Comparison of ENCODE assay signal across 16 mouse cellular contexts in genomic region chr7:101356868-101357267, GRCm38 (mm10). TPM values are rescaled to one million over a fixed set of nuclear protein-coding genes. Genes with fewer than 3 reads are reported as not detected.
DNase-seq lines count a peak whose midpoint lies in the region; ATAC-seq lines count a peak whose summit lies in the region.
"Had no signal": no experiment of that assay in that cellular context is flagged by ENCODE, and none has a peak within 500 bp of the region (broad histone marks: within the 10 kb centered on the region; RNA-seq: fewer than 3 reads in every experiment).

No protein-coding gene starts in this region.

- H3K9ac ChIP-seq in hindbrain, embryonic 13.5 days: no peak overlapping the region
- H3K9ac ChIP-seq: forebrain, postnatal 0 days; liver, embryonic 14.5 days had no signal

- WGBS in hindbrain, embryonic 10.5 days: 59% methylated on average over 3 of the region's 3 CpGs
- WGBS in hindbrain, embryonic 13.5 days: 63% methylated on average over 3 of the region's 3 CpGs

- peaks cover 23% of the 10 kb centered on the region for H3K4me1 ChIP-seq in hindbrain, embryonic 10.5 days (replicated peaks)
- H3K4me1 ChIP-seq in hindbrain, embryonic 13.5 days (replicated peaks): peaks cover 12% of the 10 kb centered on the region

- H3K27me3 ChIP-seq in hindbrain, embryonic 10.5 days (ENCODE audit: insufficient read depth, poor library complexity, severe bottlenecking): no peaks in the 10 kb centered on the region; the same call in 1 of the 2 replicates
- no peaks in the 10 kb centered on the region for H3K27me3 ChIP-seq in hindbrain, embryonic 13.5 days

- H3K9me3 ChIP-seq in hindbrain, embryonic 10.5 days: no peaks in the 10 kb centered on the region
- no peaks in the 10 kb centered on the region for H3K9me3 ChIP-seq in hindbrain, embryonic 13.5 days

- no peak overlapping the region for H3K4me2 ChIP-seq in hindbrain, embryonic 13.5 days

- no peaks in the 10 kb centered on the region for H3K36me3 ChIP-seq in hindbrain, embryonic 10.5 days
- H3K36me3 ChIP-seq in hindbrain, embryonic 13.5 days: no peaks in the 10 kb centered on the region

- DNase-seq in hindbrain, embryonic 10.5 days (ENCODE audit: low spot score): no peak
- peak; percentile 83 for DNase-seq in 416B (ENCODE audit: low read depth)
- DNase-seq in frontal cortex, postnatal 10 days (ENCODE audit: low spot score in 2 of 2): no peak
- no peak for DNase-seq in gastrocnemius, adult 18-20 months (ENCODE audit: low spot score)
- DNase-seq: cerebellum, adult 2 months; forebrain, postnatal 0 days; gastrocnemius, postnatal 25 days; heart, postnatal 10 days; right cerebral cortex, postnatal 25 days; thymus, postnatal 4 days had no signal

- H3K4me3 ChIP-seq in hindbrain, embryonic 10.5 days: no peak overlapping the region
- H3K4me3 ChIP-seq in hindbrain, embryonic 13.5 days: no peak overlapping the region

- no peak for ATAC-seq in hindbrain, embryonic 13.5 days (ENCODE audit: low FRiP score)
- ATAC-seq in granulocyte monocyte progenitor cell, adult 5-6 weeks (replicated peaks; ENCODE audit: poor library complexity, severe bottlenecking): peak; percentile 49
- ATAC-seq in megakaryocyte, adult 5-6 weeks (ENCODE audit: poor library complexity, severe bottlenecking): peak; percentile 60
- ATAC-seq: CD4-positive, CD25-positive, alpha-beta regulatory T cell, adult 4 months; forebrain, postnatal 0 days had no signal

- peak overlapping the region; percentile 70 for H3K27ac ChIP-seq in hindbrain, embryonic 10.5 days
- no peak overlapping the region for H3K27ac ChIP-seq in hindbrain, embryonic 13.5 days
- H3K27ac ChIP-seq: liver, embryonic 14.5 days had no signal

RNA-seq across cellular contexts. Expression of gene Arap1, which starts 9.0 kb away (rescaled TPM):
- polyA plus RNA-seq in hindbrain, embryonic 10.5 days (2016; fragmentation: Nextera tagmentation; extraction: Ambion mirVana): 14.7 and 19.2 TPM in 2 replicates
- 7.6 and 11.6 TPM in 2 replicates for polyA plus RNA-seq in hindbrain, embryonic 13.5 days (2015; fragmentation: Nextera tagmentation; extraction: Ambion mirVana)
- 59.2 and 81.5 TPM in 2 replicates for total RNA-seq in granulocyte monocyte progenitor cell, adult 5-6 weeks (2014; fragmentation: Nextera tagmentation)
- 27.4 and 64.6 TPM in 2 replicates for total RNA-seq in granulocyte monocyte progenitor cell, adult 5-6 weeks (2017)
- total RNA-seq in megakaryocyte, adult 5-6 weeks (2015): 141 and 152 TPM in 2 replicates
- 211 and 245 TPM in 2 replicates for total RNA-seq in megakaryocyte, adult 5-6 weeks (2017)
- total RNA-seq in gastrocnemius, adult 18-20 months (2021): 10 to 100 TPM; 18.6 to 21.4 TPM

RNA-seq across cellular contexts. Expression of gene Stard10, which starts 40.0 kb away (rescaled TPM):
- 9.8 and 10.4 TPM in 2 replicates for polyA plus RNA-seq in hindbrain, embryonic 10.5 days (2016; fragmentation: Nextera tagmentation; extraction: Ambion mirVana)
- polyA plus RNA-seq in hindbrain, embryonic 13.5 days (2015; fragmentation: Nextera tagmentation; extraction: Ambion mirVana): 9.7 and 10.0 TPM in 2 replicates
- total RNA-seq in granulocyte monocyte progenitor cell, adult 5-6 weeks (2014; fragmentation: Nextera tagmentation): 18.5 and 36.0 TPM in 2 replicates
- 11.8 and 30.5 TPM in 2 replicates for total RNA-seq in granulocyte monocyte progenitor cell, adult 5-6 weeks (2017)
- total RNA-seq in megakaryocyte, adult 5-6 weeks (2015): 22.3 and 23.9 TPM in 2 replicates
- total RNA-seq in megakaryocyte, adult 5-6 weeks (2017): 8.2 and 8.4 TPM in 2 replicates
- total RNA-seq in gastrocnemius, adult 18-20 months (2021): 10 to 100 TPM; 40.4 to 41.1 TPM

RNA-seq across cellular contexts. Expression of gene Gm45837, which starts 53.8 kb away (rescaled TPM):
- 0.82 and 1.3 TPM in 2 replicates for polyA plus RNA-seq in hindbrain, embryonic 10.5 days (2016; fragmentation: Nextera tagmentation; extraction: Ambion mirVana)
- polyA plus RNA-seq in hindbrain, embryonic 13.5 days (2015; fragmentation: Nextera tagmentation; extraction: Ambion mirVana): not detected in 2 replicates
- not detected in 2 replicates for total RNA-seq in granulocyte monocyte progenitor cell, adult 5-6 weeks (2014; fragmentation: Nextera tagmentation)
- total RNA-seq in granulocyte monocyte progenitor cell, adult 5-6 weeks (2017): 2.6 TPM in 1 of 2 replicates, not detected in the other
- total RNA-seq in megakaryocyte, adult 5-6 weeks (2015): 10.2 TPM in 1 of 2 replicates, not detected in the other
- total RNA-seq in megakaryocyte, adult 5-6 weeks (2017): 35.6 TPM in 1 of 2 replicates, not detected in the other
- total RNA-seq in gastrocnemius, adult 18-20 months (2021): not detected
- total RNA-seq: forebrain, postnatal 0 days; heart, postnatal 10 days; megakaryocyte-erythroid progenitor cell, adult 5-6 weeks had no signal
- polyA plus RNA-seq: forebrain, postnatal 0 days; liver, embryonic 14.5 days had no signal

RNA-seq across cellular contexts. Expression of gene Atg16l2, which starts 54.8 kb away (rescaled TPM):
- polyA plus RNA-seq in hindbrain, embryonic 10.5 days (2016; fragmentation: Nextera tagmentation; extraction: Ambion mirVana): 13.8 and 20.1 TPM in 2 replicates
- 17.5 and 20.8 TPM in 2 replicates for polyA plus RNA-seq in hindbrain, embryonic 13.5 days (2015; fragmentation: Nextera tagmentation; extraction: Ambion mirVana)
- total RNA-seq in granulocyte monocyte progenitor cell, adult 5-6 weeks (2014; fragmentation: Nextera tagmentation): 26.8 and 43.6 TPM in 2 replicates
- total RNA-seq in granulocyte monocyte progenitor cell, adult 5-6 weeks (2017): 6.6 and 12.2 TPM in 2 replicates
- total RNA-seq in megakaryocyte, adult 5-6 weeks (2015): 16.2 and 20.2 TPM in 2 replicates
- 9.9 and 15.3 TPM in 2 replicates for total RNA-seq in megakaryocyte, adult 5-6 weeks (2017)
- total RNA-seq in gastrocnemius, adult 18-20 months (2021): 1 to 10 TPM; 6.5 to 8.9 TPM
